Mouse (Mus musculus) G1E (cell line): ENCODE data around the gene Rassf1. TPM values are rescaled to one million over a fixed set of nuclear protein-coding genes. Genes with fewer than 3 reads are reported as not detected.
A peak's percentile ranks its signal among the peaks of the same experiment; 100 is the strongest.

Experiments used
- ATAC-seq: 2 replicates; pipeline ENCODE4 v1.8.0; 2016; ENCODE audit warnings: mild to moderate bottlenecking; ENCODE audit not compliant: insufficient number of reproducible peaks, poor library complexity, low FRiP score, severe bottlenecking; ENCODE audit errors: extremely low read depth
- DNase-seq: peaks from one replicate; pipeline ENCODE4 v3.0.0; 2012; ENCODE audit warnings: low spot score
- H3K27me3 ChIP-seq: 2 replicates; pipeline ENCODE4 v1.6.1; 2012; ENCODE audit warnings: mild to moderate bottlenecking, low read length, inconsistent platforms; ENCODE audit not compliant: insufficient read depth
- H3K36me3 ChIP-seq: replicated peaks from 2 replicates; pipeline ENCODE3; 2012; ENCODE audit warnings: mild to moderate bottlenecking, inconsistent platforms
- H3K4me1 ChIP-seq: 2 replicates; pipeline ENCODE4 v1.6.1; 2012; ENCODE audit warnings: low read depth, low read length, inconsistent platforms, mixed read lengths; ENCODE audit not compliant: insufficient read depth
- H3K4me3 ChIP-seq: 2 replicates; pipeline ENCODE4 v1.5.1; 2012; ENCODE audit warnings: low read depth, mild to moderate bottlenecking, inconsistent platforms, low read length, moderate library complexity, mixed read lengths
- H3K9me3 ChIP-seq: replicated peaks from 2 replicates; pipeline ENCODE4 v1.6.1; 2012; ENCODE audit warnings: inconsistent platforms
- CTCF ChIP-seq: IDR thresholded peaks from 2 replicates; pipeline ENCODE4 v1.5.1; 2012; ENCODE audit warnings: low read depth, low read length, inconsistent platforms, mixed read lengths
- GATA1 ChIP-seq: IDR thresholded peaks from 2 replicates; pipeline ENCODE4 v1.6.1; 2012; ENCODE audit warnings: borderline replicate concordance, low read length, inconsistent platforms, mixed read lengths
- GATA2 ChIP-seq: IDR thresholded peaks from 2 replicates; pipeline ENCODE4 v1.6.1; 2012; ENCODE audit warnings: low read depth, low read length, inconsistent platforms, borderline replicate concordance
- POLR2AphosphoS5 ChIP-seq: IDR thresholded peaks from 2 replicates; pipeline ENCODE4 v1.6.1; 2012; ENCODE audit warnings: low read depth, low read length, inconsistent platforms; ENCODE audit not compliant: insufficient replicate concordance
- TAL1 ChIP-seq: conservative IDR thresholded peaks from 2 replicates; pipeline ENCODE4 v1.6.1; 2012; ENCODE audit warnings: low read depth, low read length, inconsistent platforms, mixed read lengths
- polyA plus RNA-seq: library from polyadenylated mRNA; stranded (reverse); fragments of >175 nt; gene quantifications from 2 replicates; pipeline ENCODE4 v1.2.3, GENCODE M21; 2012
- total RNA-seq, 2 experiments: library from RNA; stranded (forward) in 1 of 2; stranded (reverse) in 1 of 2; fragments of 200-1000 nt in 1 of 2; fragments of >200 nt in 1 of 2; fragmentation: Nextera tagmentation in 1 of 2; gene quantifications; 2 replicates each; pipeline ENCODE4 v1.2.3; 2014 to 2017

Rassf1 gene
- total and polyA plus RNA-seq, 3 experiments, result 12.1 to 29.5 (median 15.4) TPM

- DNase-seq (no peak), ATAC-seq (no peak)
- TF ChIP-seq GATA1 (no peak), TAL1 (no peak), POLR2AphosphoS5 (no peak), GATA2 (no peak), CTCF (no peak)
- Histone ChIP-seq H3K9me3 (no peaks in the 10 kb centered on the region), H3K27me3 (no peaks in the 10 kb centered on the region), H3K36me3 (peaks cover 81% of the 10 kb centered on the region), H3K4me1 (peaks cover 81% of the 10 kb centered on the region), H3K4me3 (no peak overlapping the region)
These were observed 10.9 kb upstream of the Rassf1 start for GRCm38 (mm10) chr9:107540420-107540819.

GRCm38 (mm10) chr9:107541005-107541404 is 10.3 kb upstream of the Rassf1 start:
- H3K9me3 ChIP-seq, result no peaks in the 10 kb centered on the region
- no peak for ATAC-seq
- H3K4me3 ChIP-seq, result peak overlapping the region; percentile 79; the same call in 1 of the 2 replicates
- H3K4me1 ChIP-seq, result peaks cover 79% of the 10 kb centered on the region
- TF ChIP-seq POLR2AphosphoS5, result no peak
- TF ChIP-seq GATA2, result no peak
- no peak for TF ChIP-seq TAL1
- TF ChIP-seq CTCF, result no peak
- peaks cover 80% of the 10 kb centered on the region for H3K36me3 ChIP-seq
- no peak for DNase-seq
- H3K27me3 ChIP-seq, result no peaks in the 10 kb centered on the region

- TF ChIP-seq GATA1, result no peak
- no peak for TF ChIP-seq GATA2
- TF ChIP-seq CTCF, result no peak
- TF ChIP-seq TAL1, result no peak
- TF ChIP-seq POLR2AphosphoS5, result no peak
- no peaks in the 10 kb centered on the region for H3K9me3 ChIP-seq
- peaks cover 80% of the 10 kb centered on the region for H3K36me3 ChIP-seq
- ATAC-seq (peak; percentile 85), DNase-seq (peak; percentile 94)
- H3K4me1 ChIP-seq, result peaks cover 79% of the 10 kb centered on the region
- H3K4me3 ChIP-seq, result peak within 1 kb of the TSS; percentile 79
- no peaks in the 10 kb centered on the region for H3K27me3 ChIP-seq
These were observed 9.6 kb upstream of the Rassf1 start, which contains the start of the genes Cyb561d2 and Nprl2 for GRCm38 (mm10) chr9:107541474-107542351. Gene Cyb561d2, minus strand, starts transcription at chr9:107542193. Gene Nprl2, plus strand, starts transcription at chr9:107542226.

- H3K36me3 ChIP-seq, result peaks cover 74% of the 10 kb centered on the region
- H3K9me3 ChIP-seq, result no peaks in the 10 kb centered on the region
These were observed 9.0 kb upstream of the Rassf1 start for GRCm38 (mm10) chr9:107542352-107542686.

GRCm38 (mm10) chr9:107542721-107543120 is 8.6 kb upstream of the Rassf1 start:
- no peak for ATAC-seq
- TF ChIP-seq CTCF, result no peak
- TF ChIP-seq POLR2AphosphoS5, result no peak
- no peak for TF ChIP-seq TAL1
- no peak for TF ChIP-seq GATA1
- no peak for DNase-seq
- H3K36me3 ChIP-seq, result peaks cover 70% of the 10 kb centered on the region
- H3K4me3 ChIP-seq, result peak overlapping the region; percentile 79
- H3K4me1 ChIP-seq, result peaks cover 79% of the 10 kb centered on the region
- no peaks in the 10 kb centered on the region for H3K9me3 ChIP-seq
- H3K27me3 ChIP-seq, result no peaks in the 10 kb centered on the region

More at GRCm38 (mm10) chr9:107542352-107542686, 9.0 kb upstream of the Rassf1 start:
- Histone ChIP-seq H3K4me3 (peak overlapping the region; percentile 79), H3K4me1 (peaks cover 79% of the 10 kb centered on the region), H3K27me3 (no peaks in the 10 kb centered on the region)
- ATAC-seq (no peak), DNase-seq (no peak)
- TF ChIP-seq TAL1, result no peak
- no peak for TF ChIP-seq POLR2AphosphoS5
- no peak for TF ChIP-seq GATA2
- no peak for TF ChIP-seq GATA1
- no peak for TF ChIP-seq CTCF

- Histone ChIP-seq H3K4me3 (no peak overlapping the region; the same call in 1 of the 2 replicates), H3K36me3 (peaks cover 64% of the 10 kb centered on the region), H3K27me3 (no peaks in the 10 kb centered on the region), H3K9me3 (no peaks in the 10 kb centered on the region), H3K4me1 (peaks cover 79% of the 10 kb centered on the region)
- no peak for TF ChIP-seq CTCF
- TF ChIP-seq TAL1, result no peak
- no peak for TF ChIP-seq GATA1
- no peak for TF ChIP-seq POLR2AphosphoS5
- TF ChIP-seq GATA2, result no peak
- no peak for DNase-seq
- ATAC-seq, result no peak
These were observed 8.1 kb upstream of the Rassf1 start for GRCm38 (mm10) chr9:107543299-107543698.

GRCm38 (mm10) chr9:107544196-107544700 is 7.1 kb upstream of the Rassf1 start:
- Histone ChIP-seq H3K27me3 (no peaks in the 10 kb centered on the region), H3K9me3 (no peaks in the 10 kb centered on the region), H3K4me1 (peaks cover 77% of the 10 kb centered on the region), H3K4me3 (no peak overlapping the region), H3K36me3 (peaks cover 54% of the 10 kb centered on the region)
- TF ChIP-seq GATA2, result no peak
- no peak for TF ChIP-seq TAL1
- no peak for TF ChIP-seq GATA1
- no peak for TF ChIP-seq CTCF
- no peak for TF ChIP-seq POLR2AphosphoS5
- ATAC-seq (no peak), DNase-seq (no peak)
